Mouse (Mus musculus) 3134 (cell line): ENCODE results near the gene Fxyd5.

Experiments
- DNase-seq: peaks from one replicate; pipeline ENCODE4 v3.0.0-alpha.2; 2011; ENCODE audit warnings: low spot score; ENCODE audit not compliant: insufficient read length; ENCODE audit errors: extremely low read depth

Gene Fxyd5

DNA sequence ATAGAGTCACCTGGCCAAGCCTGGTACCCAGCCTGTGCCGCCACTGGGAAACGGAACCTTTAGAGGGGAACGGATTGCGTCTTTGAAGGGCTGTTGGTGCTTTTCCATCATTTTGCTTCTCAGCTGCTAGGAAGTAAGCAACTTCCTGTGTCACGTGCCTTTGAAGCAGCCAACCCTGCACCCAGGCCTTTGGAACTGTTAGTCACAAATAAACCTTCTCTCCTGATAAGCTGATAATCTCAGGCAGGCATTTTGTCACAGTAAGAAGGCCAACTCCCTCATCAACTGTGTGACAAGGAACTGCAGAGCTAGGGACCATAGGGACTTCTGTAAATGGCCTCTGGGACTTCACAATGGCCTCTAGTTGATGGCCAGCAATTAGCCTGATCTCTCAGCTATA is 50.1 kb downstream of the Fxyd5 start:
- no peak for DNase-seq

DNA sequence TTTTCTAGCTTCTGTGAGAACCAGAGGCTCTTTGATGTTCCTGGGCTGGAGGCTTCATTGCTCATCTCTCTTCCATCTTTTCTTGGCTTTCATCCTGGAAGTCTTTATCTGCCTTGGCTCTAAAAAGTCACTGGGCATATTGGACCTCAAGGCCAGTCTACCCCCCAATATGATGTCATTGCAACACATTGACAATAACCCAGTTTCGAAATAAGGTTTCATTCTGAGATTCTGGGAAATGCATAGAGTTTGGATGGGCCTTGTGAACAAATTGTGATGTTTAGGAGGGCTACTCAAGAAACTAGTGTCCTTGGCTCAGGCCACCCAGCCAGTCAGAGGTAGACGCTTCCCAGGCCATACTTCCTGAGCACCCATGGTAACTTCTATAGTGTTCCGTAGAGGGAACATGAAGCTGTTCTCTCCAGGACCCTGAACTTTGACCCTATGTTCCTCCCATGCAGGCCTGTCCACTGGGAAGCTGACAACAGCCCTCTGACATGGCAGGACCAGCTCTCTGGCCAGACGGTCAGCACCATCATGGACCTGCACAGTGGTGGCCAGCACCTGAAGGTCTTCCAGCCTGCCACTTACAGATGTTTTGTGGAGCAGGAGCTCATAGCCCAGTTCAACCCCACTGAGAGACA is 53.6 kb downstream of the Fxyd5 start:
- no peak for DNase-seq

DNA sequence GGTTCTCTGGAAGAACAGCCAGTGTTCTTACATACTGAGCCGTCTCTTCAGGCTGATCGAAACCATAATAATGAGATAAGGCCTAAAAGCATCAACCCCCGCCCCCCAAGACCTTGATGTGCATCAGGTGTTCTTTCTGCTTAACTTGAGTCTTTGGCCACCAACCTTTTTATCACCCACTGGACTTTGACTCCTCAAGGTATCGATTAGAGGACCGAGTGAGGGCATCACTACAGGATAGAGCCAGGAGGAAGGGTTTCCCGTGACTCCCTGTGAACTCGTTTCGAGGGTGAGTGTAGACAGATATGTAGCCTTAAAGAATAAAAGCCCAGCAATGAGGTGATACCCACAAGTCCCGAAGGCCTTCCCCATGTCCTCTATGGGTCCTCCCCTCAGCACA is 56.9 kb downstream of the Fxyd5 start:
- DNase-seq, result no peak
